Mouse (Mus musculus): ENCODE data around the gene Brca2. TPM values are rescaled to one million over a fixed set of nuclear protein-coding genes. Genes with fewer than 3 reads are reported as not detected.

The Brca2 gene
- total RNA-seq, 2 experiments from 2014 or later: 28.6 to 86.4 TPM

Other genes with a start within 250 kb of the Brca2 start
- not detected in 2 replicates for gene Zar1l, start 4.5 kb upstream of the Brca2 start, total RNA-seq (2014; fragmentation: Nextera tagmentation)
- not detected in 2 replicates for gene Zar1l, start 4.5 kb upstream of the Brca2 start, total RNA-seq (2017)
- 24.2 and 28.8 TPM in 2 replicates for gene N4bp2l1, start 74.6 kb downstream of the Brca2 start, total RNA-seq (2014; fragmentation: Nextera tagmentation)
- 16.4 and 23.7 TPM in 2 replicates for gene N4bp2l1, start 74.6 kb downstream of the Brca2 start, total RNA-seq (2017)
- gene N4bp2l2, start 143.6 kb downstream of the Brca2 start, total RNA-seq (2014; fragmentation: Nextera tagmentation): 63.6 and 87.5 TPM in 2 replicates
- 108 and 134 TPM in 2 replicates for gene N4bp2l2, start 143.6 kb downstream of the Brca2 start, total RNA-seq (2017)
- gene Pds5b, start 151.1 kb downstream of the Brca2 start, total RNA-seq (2014; fragmentation: Nextera tagmentation): 57.2 and 57.4 TPM in 2 replicates
- gene Pds5b, start 151.1 kb downstream of the Brca2 start, total RNA-seq (2017): 30.0 and 36.7 TPM in 2 replicates

Data from megakaryocyte-erythroid progenitor cell, adult 5-6 weeks (primary cell).